ENCODE assay signal across 8 mouse cellular contexts in genomic region chr2:105408511-105408910, GRCm38 (mm10). TPM values are rescaled to one million over a fixed set of nuclear protein-coding genes. Genes with fewer than 3 reads are reported as not detected.
A peak's percentile ranks its signal among the peaks of the same experiment; 100 is the strongest.
DNase-seq lines count a peak whose midpoint lies in the region; ATAC-seq lines count a peak whose summit lies in the region.

No protein-coding gene starts in this region.

- H3K27ac ChIP-seq in embryonic facial prominence, embryonic 14.5 days (replicated peaks; ENCODE audit: low read depth, low read length): no peak overlapping the region
- no peak overlapping the region for H3K27ac ChIP-seq in embryonic facial prominence, embryonic 10.5 days (replicated peaks)
- no peak overlapping the region for H3K27ac ChIP-seq in kidney, embryonic 16.5 days (ENCODE audit: low read length)

- H3K4me2 ChIP-seq in embryonic facial prominence, embryonic 14.5 days (ENCODE audit: low read depth, low read length): no peak overlapping the region
- H3K4me2 ChIP-seq in kidney, embryonic 16.5 days (replicated peaks; ENCODE audit: low read depth, low read length): no peak overlapping the region

- H3K4me1 ChIP-seq in embryonic facial prominence, embryonic 14.5 days (ENCODE audit: control insufficient read depth, insufficient read depth, low read length): no peaks in the 10 kb centered on the region
- no peaks in the 10 kb centered on the region for H3K4me1 ChIP-seq in embryonic facial prominence, embryonic 10.5 days
- no peaks in the 10 kb centered on the region for H3K4me1 ChIP-seq in kidney, embryonic 16.5 days (ENCODE audit: insufficient read depth, low read length)

- no peak overlapping the region for H3K9ac ChIP-seq in embryonic facial prominence, embryonic 14.5 days (ENCODE audit: low read depth, low read length)
- no peak overlapping the region for H3K9ac ChIP-seq in kidney, embryonic 16.5 days (replicated peaks; ENCODE audit: low read length)

- no peaks in the 10 kb centered on the region for H3K36me3 ChIP-seq in embryonic facial prominence, embryonic 14.5 days (ENCODE audit: control insufficient read depth, insufficient read depth, low read length)
- no peaks in the 10 kb centered on the region for H3K36me3 ChIP-seq in embryonic facial prominence, embryonic 10.5 days (replicated peaks)
- no peaks in the 10 kb centered on the region for H3K36me3 ChIP-seq in kidney, embryonic 16.5 days (ENCODE audit: insufficient read depth, low read length)

- ATAC-seq in embryonic facial prominence, embryonic 14.5 days (ENCODE audit: low read depth): no peak
- no peak for ATAC-seq in kidney, embryonic 16.5 days (ENCODE audit: low FRiP score, low TSS enrichment)

- WGBS in embryonic facial prominence, embryonic 14.5 days: 82% methylated on average over 4 of the region's 4 CpGs
- WGBS in embryonic facial prominence, embryonic 10.5 days: 78% methylated on average over 4 of the region's 4 CpGs
- WGBS in kidney, embryonic 16.5 days: 81% methylated on average over 4 of the region's 4 CpGs

- H3K9me3 ChIP-seq in embryonic facial prominence, embryonic 14.5 days (ENCODE audit: control insufficient read depth, low read length): no peaks in the 10 kb centered on the region
- no peaks in the 10 kb centered on the region for H3K9me3 ChIP-seq in embryonic facial prominence, embryonic 10.5 days
- H3K9me3 ChIP-seq in kidney, embryonic 16.5 days (ENCODE audit: low read length): no peaks in the 10 kb centered on the region

- peak; percentile 56 for DNase-seq in embryonic facial prominence, embryonic 14.5 days (ENCODE audit: low spot score)
- no peak for DNase-seq in embryonic facial prominence, embryonic 10.5 days (ENCODE audit: low spot score)
- peak; percentile 26 for DNase-seq in ovary, postnatal 36 days (ENCODE audit: low spot score)
- DNase-seq in ovary, adult 18-20 months (ENCODE audit: low spot score): no peak
- peak; percentile 37 for DNase-seq in heart, adult 8-10 months (ENCODE audit: low spot score)
- DNase-seq in lung, postnatal 36 days: peak; percentile 47
- DNase-seq in thymus, postnatal 14 days: no peak

- no peak overlapping the region for H3K4me3 ChIP-seq in embryonic facial prominence, embryonic 14.5 days (ENCODE audit: low read depth, low read length)
- no peak overlapping the region for H3K4me3 ChIP-seq in embryonic facial prominence, embryonic 10.5 days
- H3K4me3 ChIP-seq in kidney, embryonic 16.5 days (ENCODE audit: low read length): no peak overlapping the region

- H3K27me3 ChIP-seq in embryonic facial prominence, embryonic 14.5 days (replicated peaks; ENCODE audit: control insufficient read depth, insufficient read depth, low read length): no peaks in the 10 kb centered on the region
- no peaks in the 10 kb centered on the region for H3K27me3 ChIP-seq in embryonic facial prominence, embryonic 10.5 days (replicated peaks; ENCODE audit: low read depth, poor library complexity, severe bottlenecking)
- peaks cover 11% of the 10 kb centered on the region; the same call in 1 of the 2 replicates for H3K27me3 ChIP-seq in kidney, embryonic 16.5 days (ENCODE audit: insufficient read depth, low read length)

RNA-seq across cellular contexts. Expression of gene Rcn1, which starts 9.4 kb away (rescaled TPM):
- 253 and 267 TPM in 2 replicates for polyA plus RNA-seq in embryonic facial prominence, embryonic 14.5 days (2014; fragmentation: Nextera tagmentation; extraction: Ambion mirVana)
- polyA plus RNA-seq in embryonic facial prominence, embryonic 10.5 days (2016; fragmentation: Nextera tagmentation; extraction: Ambion mirVana): 114 and 116 TPM in 2 replicates
- 10 to 100 TPM; 19.4 to 23.4 (median 21.4) TPM for total RNA-seq in heart, adult 8-10 months (2022)
- 208 and 225 TPM in 2 replicates for polyA plus RNA-seq in kidney, embryonic 16.5 days (2015; fragmentation: Nextera tagmentation; extraction: Ambion mirVana)

Comparison
In these comparisons a context has a peak if more than half of its experiments do, and no peak if none do; other contexts are left out.
1. DNase-seq: peak in embryonic facial prominence, embryonic 14.5 days (single experiment), ovary, postnatal 36 days (single experiment), heart, adult 8-10 months (single experiment) and lung, postnatal 36 days (single experiment); none in embryonic facial prominence, embryonic 10.5 days (single experiment), ovary, adult 18-20 months (single experiment) and thymus, postnatal 14 days (single experiment).